Mouse (Mus musculus) forebrain, embryonic 14.5 days (tissue): ENCODE data around the gene Cabp2. TPM values are rescaled to one million over a fixed set of nuclear protein-coding genes. Genes with fewer than 3 reads are reported as not detected.
A peak's percentile ranks its signal among the peaks of the same experiment; 100 is the strongest.

Experiments
- ATAC-seq: fragments of 200-750 bp; cut with Nextera tagmentation; 2 replicates; pipeline ENCODE4 v1.8.0; 2017; ENCODE audit warnings: mild to moderate bottlenecking, moderate library complexity
- DNase-seq: peaks from one replicate; pipeline ENCODE4 v3.0.0-alpha.2; 2015; ENCODE audit warnings: low spot score
- H3K27ac ChIP-seq: fragments of 300-500 bp; sonication (generic); 2 replicates; pipeline ENCODE4 v1.5.1; 2014; ENCODE audit warnings: low read depth, mild to moderate bottlenecking, control low read depth, low read length, moderate library complexity
- H3K27me3 ChIP-seq: fragments of 300-500 bp; sonication (generic); replicated peaks from 2 replicates; pipeline ENCODE4 v1.6.1; 2014; ENCODE audit warnings: low read length, control low read depth, mixed read lengths; ENCODE audit not compliant: control insufficient read depth, insufficient read depth
- H3K36me3 ChIP-seq: fragments of 300-500 bp; sonication (generic); 2 replicates; pipeline ENCODE4 v1.6.1; 2014; ENCODE audit warnings: low read length, control low read depth; ENCODE audit not compliant: control insufficient read depth, insufficient read depth
- H3K4me1 ChIP-seq: fragments of 300-500 bp; sonication (generic); 2 replicates; pipeline ENCODE4 v1.6.1; 2014; ENCODE audit warnings: antibody characterized with exemption, low read length, control low read depth; ENCODE audit not compliant: control insufficient read depth, insufficient read depth
- H3K4me2 ChIP-seq: fragments of 300-500 bp; sonication (generic); 2 replicates; pipeline ENCODE4 v1.6.1; 2014; ENCODE audit warnings: mild to moderate bottlenecking, control low read depth, low read length
- H3K4me3 ChIP-seq: fragments of 300-500 bp; sonication (generic); 2 replicates; pipeline ENCODE4 v1.5.1; 2014; ENCODE audit warnings: low read depth, low read length, control low read depth
- H3K9ac ChIP-seq: fragments of 300-500 bp; sonication (generic); 2 replicates; pipeline ENCODE4 v1.6.1; 2014; ENCODE audit warnings: mild to moderate bottlenecking, low read length, control low read depth, moderate library complexity
- H3K9me3 ChIP-seq: fragments of 300-500 bp; sonication (generic); replicated peaks from 2 replicates; pipeline ENCODE4 v1.6.1; 2016; ENCODE audit warnings: low read length, control low read depth, mixed read lengths; ENCODE audit not compliant: control insufficient read depth
- WGBS: fragments of 180-500 bp; shearing (Covaris S2); extraction: QIAGEN DNeasy Blood & Tissue Kit; methylation state at CpG from one replicate; pipeline ENCODE4 v1.1.7; 2014; 5-methylcytosine and 5-hydroxymethylcytosine counted together
- polyA plus RNA-seq: library from polyadenylated mRNA; unstranded; fragments of >200 nt; fragmentation: Nextera tagmentation; extraction: Ambion mirVana; gene quantifications from 2 replicates; pipeline ENCODE4 v1.2.1, GENCODE M21; 2014

The Cabp2 gene
- polyA plus RNA-seq, 1 experiment from 2014 or later, result not detected

GRCm38 (mm10) chr19:4104675-4105194, 23.4 kb downstream of the Cabp2 start:
- H3K36me3 ChIP-seq, result 0 out of 2 replicates have a peak, but pooled peaks cover 10% of the 10 kb centered on the region
- DNase-seq (no peak), ATAC-seq (no peak)

GRCm38 (mm10) chr19:4106654-4107053, 25.3 kb downstream of the Cabp2 start:
- Histone ChIP-seq H3K9me3 (no peaks in the 10 kb centered on the region), H3K4me3 (no peak overlapping the region), H3K27me3 (0 out of 2 replicates have a peak, but pooled peaks cover 2% of the 10 kb centered on the region), H3K36me3 (0 out of 2 replicates have a peak, but pooled peaks cover 16% of the 10 kb centered on the region), H3K4me2 (no peak overlapping the region), H3K27ac (no peak overlapping the region), H3K9ac (no peak overlapping the region), H3K4me1 (peaks cover 2% of the 10 kb centered on the region; the same call in 1 of the 2 replicates)
- ATAC-seq (no peak), DNase-seq (no peak)
- 89% methylated on average over 14 of the region's 14 CpGs for WGBS

More at GRCm38 (mm10) chr19:4104675-4105194, 23.4 kb downstream of the Cabp2 start:
- H3K4me3 ChIP-seq, result no peak overlapping the region
- no peak overlapping the region for H3K27ac ChIP-seq
- H3K9me3 ChIP-seq, result no peaks in the 10 kb centered on the region
- H3K27me3 ChIP-seq, result peaks cover 6% of the 10 kb centered on the region; the same call in 1 of the 2 replicates
- no peak overlapping the region for H3K4me2 ChIP-seq
- H3K9ac ChIP-seq, result no peak overlapping the region
- 91% methylated on average over 16 of the region's 16 CpGs for WGBS
- H3K4me1 ChIP-seq, result peaks cover 18% of the 10 kb centered on the region

GRCm38 (mm10) chr19:4108535-4108934, 27.2 kb downstream of the Cabp2 start:
- DNase-seq, result no peak
- H3K4me1 ChIP-seq, result no peaks in the 10 kb centered on the region
- ATAC-seq, result no peak
- H3K4me3 ChIP-seq, result no peak overlapping the region
- peaks cover 27% of the 10 kb centered on the region for H3K36me3 ChIP-seq
- 90% methylated on average over 9 of the region's 9 CpGs for WGBS
- H3K27ac ChIP-seq, result no peak overlapping the region
- no peak overlapping the region for H3K4me2 ChIP-seq
- H3K9me3 ChIP-seq, result no peaks in the 10 kb centered on the region
- H3K27me3 ChIP-seq, result no peaks in the 10 kb centered on the region
- no peak overlapping the region for H3K9ac ChIP-seq

GRCm38 (mm10) chr19:4112063-4112960, 30.9 kb downstream of the Cabp2 start:
- no peak for ATAC-seq
- peaks cover 62% of the 10 kb centered on the region for H3K36me3 ChIP-seq

DNA sequence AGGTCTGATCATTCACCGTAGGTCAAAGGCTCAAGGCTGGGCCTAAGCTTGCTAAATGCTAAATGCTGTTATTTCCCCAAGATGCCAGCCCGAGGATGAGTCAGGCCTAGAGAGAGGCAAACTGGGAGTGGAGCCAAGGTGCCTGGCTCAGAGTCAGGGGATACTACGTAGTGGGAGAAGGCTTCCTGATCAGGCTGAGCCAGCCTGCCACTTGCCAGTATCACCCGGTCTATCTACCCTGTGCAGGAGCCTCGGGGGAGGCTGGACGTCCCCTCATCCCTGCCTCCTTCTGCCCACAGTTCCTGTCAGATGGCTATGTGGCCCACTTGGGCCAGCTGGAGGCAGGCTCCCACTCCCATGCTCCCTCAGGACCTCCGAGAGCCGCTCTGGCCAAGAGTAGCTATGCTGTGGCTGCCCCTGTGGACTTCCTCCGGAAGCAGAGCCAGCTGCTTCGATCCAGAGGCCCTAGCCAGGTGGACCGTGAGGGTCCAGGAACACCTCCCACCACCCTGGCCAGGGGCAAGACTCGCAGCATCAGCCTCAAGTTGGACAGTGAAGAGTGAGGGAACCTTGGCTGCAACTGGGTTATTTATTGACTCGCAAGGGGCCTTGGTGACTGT, 31.9 kb downstream of the Cabp2 start:
- Histone ChIP-seq H3K9ac (no peak overlapping the region), H3K9me3 (no peaks in the 10 kb centered on the region), H3K4me1 (no peaks in the 10 kb centered on the region), H3K4me2 (no peak overlapping the region), H3K4me3 (no peak overlapping the region), H3K27ac (no peak overlapping the region), H3K27me3 (no peaks in the 10 kb centered on the region), H3K36me3 (peaks cover 68% of the 10 kb centered on the region)
- 82% methylated on average over 13 of the region's 13 CpGs for WGBS
- DNase-seq (peak; percentile 53), ATAC-seq (no peak)

More at GRCm38 (mm10) chr19:4112063-4112960, 30.9 kb downstream of the Cabp2 start:
- WGBS, result 93% methylated on average over 26 of the region's 26 CpGs
- H3K9ac ChIP-seq, result no peak overlapping the region
- H3K4me1 ChIP-seq, result no peaks in the 10 kb centered on the region
- H3K9me3 ChIP-seq, result no peaks in the 10 kb centered on the region
- no peak overlapping the region for H3K4me2 ChIP-seq
- H3K27me3 ChIP-seq, result no peaks in the 10 kb centered on the region
- H3K4me3 ChIP-seq, result no peak overlapping the region
- no peak overlapping the region for H3K27ac ChIP-seq
- DNase-seq, result no peak

GRCm38 (mm10) chr19:4113806-4114230, 32.4 kb downstream of the Cabp2 start:
- Histone ChIP-seq H3K27me3 (no peaks in the 10 kb centered on the region), H3K4me3 (no peak overlapping the region), H3K9ac (no peak overlapping the region), H3K27ac (no peak overlapping the region), H3K4me2 (no peak overlapping the region), H3K4me1 (no peaks in the 10 kb centered on the region), H3K9me3 (no peaks in the 10 kb centered on the region), H3K36me3 (peaks cover 70% of the 10 kb centered on the region)
- ATAC-seq (no peak), DNase-seq (no peak)
- WGBS, result 76% methylated on average over 5 of the region's 5 CpGs

- Histone ChIP-seq H3K4me1 (no peaks in the 10 kb centered on the region), H3K27ac (no peak overlapping the region), H3K4me2 (no peak overlapping the region), H3K9me3 (no peaks in the 10 kb centered on the region), H3K4me3 (no peak overlapping the region), H3K36me3 (peaks cover 71% of the 10 kb centered on the region), H3K27me3 (no peaks in the 10 kb centered on the region), H3K9ac (no peak overlapping the region)
- no peak for ATAC-seq
- WGBS, result 95% methylated on average over 10 of the region's 10 CpGs
- no peak for DNase-seq
Observed at GRCm38 (mm10) chr19:4114551-4114950, 33.2 kb downstream of the Cabp2 start.

- Histone ChIP-seq H3K4me1 (no peaks in the 10 kb centered on the region), H3K27me3 (no peaks in the 10 kb centered on the region), H3K27ac (no peak overlapping the region), H3K4me3 (no peak overlapping the region), H3K36me3 (peaks cover 71% of the 10 kb centered on the region), H3K9ac (no peak overlapping the region), H3K4me2 (no peak overlapping the region), H3K9me3 (no peaks in the 10 kb centered on the region)
- DNase-seq (no peak), ATAC-seq (no peak)
- 94% methylated on average over 10 of the region's 10 CpGs for WGBS
Observed at GRCm38 (mm10) chr19:4115144-4115543, 33.8 kb downstream of the Cabp2 start.
